Mouse (Mus musculus) heart, adult 2 months (tissue): Measurements from ENCODE around the gene Nr1h3. TPM values are rescaled to one million over a fixed set of nuclear protein-coding genes. Genes with fewer than 3 reads are reported as not detected.
"Not testable (repeated sequence)": the region's sequence is repeated elsewhere in the genome, so short reads cannot be mapped to it uniquely, and the experiment has no call there.

ENCODE experiments used
- DNase-seq, 2 experiments: peaks; one replicate each; pipeline ENCODE4 v3.0.0; 2021
- H3K27ac ChIP-seq: fragments of 200-600 bp; 2 replicates; pipeline ENCODE4 v1.8.1; 2022
- H3K27me3 ChIP-seq: fragments of 200-500 bp; 2 replicates; pipeline ENCODE4 v1.6.1; 2012; ENCODE audit warnings: mild to moderate bottlenecking, low read length, inconsistent platforms, mixed read lengths; ENCODE audit not compliant: control insufficient read depth, insufficient read depth
- H3K36me3 ChIP-seq: fragments of 200-500 bp; 2 replicates; pipeline ENCODE4 v1.6.1; 2012; ENCODE audit warnings: low read length, inconsistent platforms; ENCODE audit not compliant: control insufficient read depth, insufficient read depth
- H3K4me1 ChIP-seq: fragments of 200-500 bp; 2 replicates; pipeline ENCODE4 v1.6.1; 2011; ENCODE audit warnings: low read length; ENCODE audit not compliant: control insufficient read depth, insufficient read depth
- H3K4me3 ChIP-seq: fragments of 200-600 bp; 2 replicates; pipeline ENCODE4 v1.8.1; 2022
- H3K79me2 ChIP-seq: fragments of 200-500 bp; replicated peaks from 2 replicates; pipeline ENCODE4 v1.6.1; 2012; ENCODE audit warnings: mild to moderate bottlenecking, inconsistent platforms, low read length, moderate library complexity, mixed read lengths; ENCODE audit not compliant: control insufficient read depth, insufficient read depth
- H3K9ac ChIP-seq: fragments of 200-500 bp; 2 replicates; pipeline ENCODE4 v1.6.1; 2012; ENCODE audit warnings: low read depth, mild to moderate bottlenecking, control low read depth, inconsistent platforms, low read length, mixed read lengths
- CTCF ChIP-seq: fragments of 200-600 bp; IDR thresholded peaks from 2 replicates; pipeline ENCODE4 v1.8.1; 2022; ENCODE audit warnings: antibody characterized with exemption, mild to moderate bottlenecking, moderate library complexity
- EP300 ChIP-seq: fragments of 200-500 bp; IDR thresholded peaks from 2 replicates; pipeline ENCODE4 v1.6.1; 2011; ENCODE audit warnings: low read depth, low read length, control low read depth; ENCODE audit not compliant: insufficient read depth
- POLR2A ChIP-seq: fragments of 200-500 bp; IDR thresholded peaks from 2 replicates; pipeline ENCODE4 v1.6.1; 2011; ENCODE audit warnings: mild to moderate bottlenecking, low read depth, low read length, control low read depth; ENCODE audit not compliant: insufficient read depth
- WGBS: fragments of 180-500 bp; shearing (Covaris S2); methylation state at CpG from one replicate; pipeline ENCODE4 v1.1.7; 2018; 5-methylcytosine and 5-hydroxymethylcytosine counted together
- intact Hi-C: fragments of 180-260 bp; cut with DNase I; formaldehyde crosslinking; loops from one replicate; pipeline ENCODE4 v1.15.1; 2025
- polyA plus RNA-seq: library from polyadenylated mRNA; depleted of rRNA; stranded (reverse); fragments of >200 nt; gene quantifications from 2 replicates; pipeline ENCODE4 v1.2.3, GENCODE M21; 2012
- total RNA-seq, 2 experiments: library from RNA; stranded (reverse); gene quantifications; 2 replicates each; pipeline ENCODE4 v1.2.3; 2021

The Nr1h3 gene
- total and polyA plus RNA-seq, 3 experiments, result 20.3 to 30.6 (median 27.6) TPM

GRCm38 (mm10) chr2:91242547-91242946 lies 39.9 kb upstream of the Nr1h3 start:
- H3K4me3 ChIP-seq, result no peak overlapping the region
- peaks cover 2% of the 10 kb centered on the region for H3K4me1 ChIP-seq
- no peak for DNase-seq
- no peak overlapping the region for H3K27ac ChIP-seq
- intact Hi-C loops, result no loop called here
- TF ChIP-seq CTCF (no peak), EP300 (no peak), POLR2A (no peak)
- WGBS, result 63% methylated on average over 5 of the region's 5 CpGs
- H3K27me3 ChIP-seq, result no peaks in the 10 kb centered on the region
- no peaks in the 10 kb centered on the region for H3K79me2 ChIP-seq
- no peaks in the 10 kb centered on the region for H3K36me3 ChIP-seq
- no peak overlapping the region for H3K9ac ChIP-seq

- intact Hi-C loops, result loop anchor here (1.0 to 5.0 kb wide), 3 partner anchors 19 to 122 kb away; partner anchors contain the start of genes Acp2 and Nr1h3
- H3K36me3 ChIP-seq, H3K9ac ChIP-seq, H3K27me3 ChIP-seq, H3K4me1 ChIP-seq, DNase-seq, H3K79me2 ChIP-seq: not testable (repeated sequence)
- H3K4me3 ChIP-seq, result peak overlapping the region; percentile 54
- whole genome bisulfite sequencing, result 18% methylated on average over 4 of the region's 4 CpGs
- peak overlapping the region; percentile 82 for H3K27ac ChIP-seq
- TF ChIP-seq CTCF, result peak; percentile 64
- 0 out of 2 replicates have a peak, but pooled peaks have one; percentile 0 for TF ChIP-seq EP300
These were observed 35.0 kb upstream of the Nr1h3 start for GRCm38 (mm10) chr2:91237511-91238080.

- intact Hi-C loops, result loop anchor here (1.0 to 5.0 kb wide), 3 partner anchors 20 to 122 kb away; partner anchors contain the start of genes Acp2 and Nr1h3
- Histone ChIP-seq H3K79me2 (no peaks in the 10 kb centered on the region), H3K9ac (peak within 1 kb of the TSS; percentile 83), H3K36me3 (no peaks in the 10 kb centered on the region), H3K4me1 (peaks cover 3% of the 10 kb centered on the region), H3K27me3 (no peaks in the 10 kb centered on the region), H3K4me3 (peak within 1 kb of the TSS; percentile 66), H3K27ac (peak within 1 kb of the TSS; percentile 82)
- peak; percentile 91 to 92 for DNase-seq
- TF ChIP-seq EP300 (0 out of 2 replicates have a peak, but pooled peaks have one; percentile 6), CTCF (no peak), POLR2A (peak; percentile 68)
- under 1% methylated on average over 48 of the region's 48 CpGs for WGBS
These were observed 34.2 kb upstream of the Nr1h3 start, which contains the start of gene Ddb2 for GRCm38 (mm10) chr2:91236601-91237510. Gene Ddb2 (minus strand): TSS chr2:91236982.

- WGBS, result 86% methylated on average over 2 of the region's 2 CpGs
- Histone ChIP-seq H3K27me3 (no peaks in the 10 kb centered on the region), H3K4me3 (no peak overlapping the region), H3K9ac (no peak overlapping the region), H3K27ac (no peak overlapping the region), H3K36me3 (no peaks in the 10 kb centered on the region), H3K4me1 (no peaks in the 10 kb centered on the region), H3K79me2 (no peaks in the 10 kb centered on the region)
- no peak for DNase-seq
- intact Hi-C loops, result no loop called here
- TF ChIP-seq CTCF, result no peak
- TF ChIP-seq POLR2A, result no peak
- TF ChIP-seq EP300, result no peak
These were observed 27.1 kb upstream of the Nr1h3 start for GRCm38 (mm10) chr2:91229735-91230134.

GRCm38 (mm10) chr2:91223614-91224013 lies 21.0 kb upstream of the Nr1h3 start:
- Histone ChIP-seq H3K4me3 (no peak overlapping the region), H3K27ac (no peak overlapping the region), H3K9ac (no peak overlapping the region), H3K79me2 (no peaks in the 10 kb centered on the region), H3K4me1 (no peaks in the 10 kb centered on the region), H3K36me3 (no peaks in the 10 kb centered on the region), H3K27me3 (no peaks in the 10 kb centered on the region)
- TF ChIP-seq CTCF (peak; percentile 57), EP300 (no peak)
- intact Hi-C loops, result loop anchor here (5.0 kb wide), 1 partner anchor 106 kb away; the partner anchor contains the start of gene Mybpc3
- WGBS, result 77% methylated on average over 2 of the region's 2 CpGs
- no peak for DNase-seq

GRCm38 (mm10) chr2:91220501-91220900 lies 17.9 kb upstream of the Nr1h3 start:
- Histone ChIP-seq H3K79me2 (no peaks in the 10 kb centered on the region), H3K36me3 (no peaks in the 10 kb centered on the region), H3K9ac (no peak overlapping the region), H3K27ac (no peak overlapping the region), H3K4me1 (no peaks in the 10 kb centered on the region), H3K27me3 (no peaks in the 10 kb centered on the region), H3K4me3 (no peak overlapping the region)
- intact Hi-C loops, result loop anchor here (5.0 kb wide), 1 partner anchor 103 kb away; the partner anchor contains the start of gene Mybpc3
- no peak for DNase-seq
- TF ChIP-seq EP300 (no peak), POLR2A (no peak), CTCF (no peak)
- 94% methylated on average over 3 of the region's 3 CpGs for WGBS
